Mouse (Mus musculus): ENCODE results near the gene B3gnt3.

The B3gnt3 gene

DNA sequence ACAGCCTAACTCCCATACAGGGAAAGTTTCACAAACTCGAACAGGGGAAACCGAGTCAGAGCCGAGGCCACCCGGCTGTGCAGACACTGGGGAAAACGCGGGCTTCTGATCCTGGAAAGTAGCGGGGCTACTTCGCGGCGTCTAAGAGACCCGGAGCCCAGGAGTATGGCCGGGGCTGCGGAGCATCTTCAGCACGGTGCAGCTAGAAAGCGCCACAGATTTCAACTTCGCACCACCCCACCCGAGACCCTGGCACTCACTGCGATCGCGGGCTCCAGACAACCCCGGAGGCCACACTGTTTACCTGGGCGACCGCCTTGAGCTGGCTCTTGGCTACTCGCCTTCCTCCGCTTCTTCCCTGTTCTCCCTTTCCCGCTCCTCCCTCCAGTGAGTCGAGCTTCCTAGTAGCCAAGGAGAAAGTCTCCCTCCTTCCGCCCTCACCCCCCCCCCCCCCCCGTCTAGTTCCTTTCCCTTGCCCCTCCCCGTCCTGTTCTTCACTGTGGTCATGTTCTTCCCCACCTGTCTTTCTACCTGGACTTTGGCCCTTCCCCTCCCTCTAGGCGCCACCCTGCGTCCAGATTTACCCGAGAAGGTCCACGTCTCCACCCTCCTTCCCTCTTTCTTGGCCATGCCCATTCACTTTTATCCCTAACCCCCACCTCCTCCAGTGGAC is at the start of gene B3gnt3:
B3gnt3 (minus strand) TSS at position 376 of the 673 bp plus-strand sequence.
- TF ChIP-seq GATA4 (IDR thresholded peaks at IDR 0.05; ENCODE audit: insufficient replicate concordance, low read length): no peak

DNA sequence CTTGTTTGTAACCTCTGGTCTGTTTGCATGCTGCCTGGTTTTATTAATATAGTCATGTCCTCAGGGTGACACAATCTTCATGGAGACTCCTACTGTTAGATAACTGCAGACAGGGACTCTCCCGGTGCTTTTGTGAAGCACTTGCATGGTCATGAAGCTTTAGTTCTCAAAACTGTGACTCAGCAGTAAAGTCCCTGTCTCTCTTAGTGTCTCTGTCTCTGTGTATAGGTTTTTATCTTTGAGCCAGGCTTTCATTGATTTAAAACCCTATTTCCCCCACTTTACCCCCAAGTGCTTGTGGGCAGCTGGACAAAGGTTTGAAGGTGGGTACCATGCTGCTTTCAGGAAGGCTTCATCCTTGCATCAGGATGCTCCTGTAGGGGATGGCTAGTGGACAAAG is 43.7 kb upstream of the B3gnt3 start:
- TF ChIP-seq GATA4 (IDR thresholded peaks at IDR 0.05; ENCODE audit: insufficient replicate concordance, low read length): no peak

DNA sequence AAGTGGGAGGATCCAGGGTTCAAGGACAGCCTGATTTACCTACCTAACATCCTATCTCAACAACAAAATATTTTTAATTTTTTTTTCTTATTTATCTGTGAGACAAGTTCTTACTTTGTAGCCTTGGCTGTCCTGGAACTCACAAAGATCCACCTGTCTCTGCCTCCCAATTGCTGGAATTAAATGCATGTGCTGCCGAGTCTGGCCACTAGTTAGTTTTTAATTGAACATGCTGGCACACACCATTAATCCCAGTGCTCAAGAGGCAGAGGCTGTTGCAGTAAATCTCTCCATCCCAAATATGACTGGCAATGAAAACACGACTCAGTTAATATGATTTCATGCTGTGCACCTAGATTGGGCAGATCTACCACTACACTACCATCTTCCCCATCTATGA is 41.2 kb upstream of the B3gnt3 start:
- no peak for TF ChIP-seq GATA4 (IDR thresholded peaks at IDR 0.05; ENCODE audit: insufficient replicate concordance, low read length)

DNA sequence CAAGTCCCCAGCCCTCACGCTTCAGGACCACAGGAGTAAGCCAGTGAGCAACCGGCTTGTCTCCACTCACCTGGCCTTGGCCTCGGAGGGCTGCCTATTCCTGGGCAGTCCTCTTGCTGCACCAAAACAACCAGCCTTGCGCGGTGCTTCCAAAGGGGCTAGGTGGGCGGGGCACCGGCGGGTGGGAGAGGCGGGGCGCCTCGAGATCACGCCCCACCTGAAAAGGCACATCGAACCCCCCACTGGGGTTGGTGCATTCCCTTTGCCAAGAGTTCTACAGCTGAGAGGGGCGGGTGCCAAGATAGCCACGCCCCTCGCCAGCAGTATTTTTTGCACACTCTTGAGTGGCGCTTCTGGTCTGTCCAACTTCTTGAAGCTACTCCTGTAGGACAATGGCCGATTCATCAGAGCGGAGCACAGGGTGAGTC is 40.1 kb upstream of the B3gnt3 start:
- TF ChIP-seq GATA4 (IDR thresholded peaks at IDR 0.05; ENCODE audit: insufficient replicate concordance, low read length): no peak

DNA sequence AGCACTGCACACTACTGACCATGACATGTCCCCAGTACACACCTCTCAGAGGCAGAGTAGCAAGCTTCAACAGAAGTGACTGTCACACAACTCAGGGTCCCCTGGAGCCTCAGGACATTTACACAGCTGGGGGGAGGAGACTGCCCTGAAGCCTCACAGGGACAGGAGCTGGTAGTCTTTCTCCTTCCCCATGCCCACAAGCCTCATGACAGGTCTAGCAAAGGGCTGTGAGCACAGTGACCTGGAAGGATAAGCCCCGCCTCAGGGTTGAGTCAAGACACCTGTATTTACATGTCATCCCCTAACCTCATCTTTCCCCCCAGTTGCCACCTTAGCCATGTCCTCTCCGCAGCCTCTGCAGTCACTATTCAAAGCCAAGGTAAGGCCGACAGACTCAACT is 39.6 kb upstream of the B3gnt3 start:
- no peak for TF ChIP-seq GATA4 (IDR thresholded peaks at IDR 0.05; ENCODE audit: insufficient replicate concordance, low read length)

DNA sequence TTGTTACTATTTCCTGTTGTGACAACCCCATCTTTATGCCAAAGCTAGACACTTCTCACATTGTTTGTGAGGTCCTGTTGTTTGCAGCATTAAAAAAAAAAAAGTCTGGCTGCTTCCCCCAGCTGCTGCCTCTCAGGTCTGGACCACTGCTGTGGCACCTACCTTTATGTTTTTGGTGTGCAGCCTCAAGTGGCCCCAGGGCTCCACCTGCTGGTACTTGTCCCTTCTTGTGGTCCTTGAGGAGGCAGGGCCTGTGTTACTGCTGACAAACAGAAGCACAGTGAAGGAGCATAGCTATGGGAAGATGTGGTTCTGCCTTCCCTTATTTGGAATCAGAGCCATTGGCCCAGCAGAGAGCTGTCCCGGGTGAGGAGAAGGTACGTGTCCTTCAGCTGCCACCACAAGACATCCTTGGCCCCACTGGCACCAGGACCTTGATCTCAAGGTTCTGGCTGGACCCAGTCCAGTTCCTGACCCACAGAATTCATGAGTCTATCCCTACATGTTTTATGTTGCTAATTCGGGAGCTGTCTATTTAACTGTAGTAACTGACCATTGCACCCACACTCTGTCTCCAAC is 30.2 kb upstream of the B3gnt3 start:
- TF ChIP-seq GATA4 (IDR thresholded peaks at IDR 0.05; ENCODE audit: insufficient replicate concordance, low read length): no peak

DNA sequence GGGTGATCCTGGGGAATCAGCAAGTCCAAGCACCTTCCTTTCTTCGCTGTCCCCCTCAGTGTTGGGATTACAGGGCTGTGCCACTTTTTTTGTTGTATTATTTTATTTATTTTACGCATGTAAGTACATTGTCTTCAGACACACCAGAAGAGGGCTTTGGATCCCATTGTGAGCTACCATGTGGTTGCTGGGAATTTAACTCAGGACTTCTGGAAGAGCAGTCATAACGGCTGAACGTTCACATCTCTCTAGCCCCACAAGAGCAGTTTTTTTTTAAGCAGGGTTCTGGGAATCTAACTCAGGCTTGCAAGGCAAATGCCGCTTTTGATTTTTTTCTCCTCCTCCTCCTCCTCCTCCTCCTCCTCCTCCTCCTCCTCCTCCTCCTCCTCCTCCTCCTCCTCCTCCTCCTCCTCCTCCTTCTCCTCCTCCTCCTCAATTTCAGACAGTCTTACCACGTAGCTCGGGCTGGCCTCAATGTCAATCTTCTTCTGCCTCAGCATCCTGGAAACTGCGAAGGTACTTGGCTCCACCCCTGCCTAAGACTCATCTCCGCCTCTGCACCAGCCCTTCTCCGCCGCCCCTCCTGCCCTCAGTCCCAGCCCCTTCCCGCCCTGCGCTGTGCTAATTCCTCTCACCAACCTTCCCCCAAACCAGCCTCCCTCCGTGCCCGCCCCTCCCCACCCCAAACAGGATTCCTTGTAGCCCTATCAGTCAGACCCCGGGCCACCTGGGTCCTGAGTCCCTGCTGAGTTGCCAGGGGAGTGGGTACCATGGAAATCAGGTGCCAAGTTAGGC is 27.4 kb upstream of the B3gnt3 start:
- TF ChIP-seq GATA4 (IDR thresholded peaks at IDR 0.05; ENCODE audit: insufficient replicate concordance, low read length): no peak

DNA sequence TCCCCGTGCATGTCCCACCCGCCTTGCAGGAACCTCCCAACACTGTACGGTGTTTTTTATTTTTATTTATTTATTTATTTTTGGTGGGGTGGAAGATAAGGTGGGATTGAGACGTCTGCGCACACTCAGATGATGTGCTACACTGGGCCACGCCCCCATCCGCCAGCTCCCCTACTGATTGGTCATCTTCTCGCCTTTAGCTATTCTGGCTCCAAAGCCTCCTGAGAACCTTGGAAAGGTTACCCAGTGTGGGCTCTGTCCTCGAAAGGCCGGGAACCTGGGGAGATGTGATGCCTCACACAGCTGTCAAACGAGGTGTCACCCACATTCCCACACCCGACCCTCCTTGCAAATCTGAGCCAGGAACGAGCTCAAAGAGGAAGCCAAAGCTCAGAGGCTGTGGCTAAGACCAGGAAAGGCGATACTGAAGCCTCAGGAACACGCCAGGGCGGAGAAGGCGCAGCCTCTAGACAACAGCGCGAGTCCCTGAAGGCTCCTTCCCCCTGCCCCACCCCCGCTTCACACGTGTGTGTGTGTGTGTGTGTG is 26.7 kb upstream of the B3gnt3 start:
- TF ChIP-seq GATA4 (IDR thresholded peaks at IDR 0.05; ENCODE audit: insufficient replicate concordance, low read length): no peak

DNA sequence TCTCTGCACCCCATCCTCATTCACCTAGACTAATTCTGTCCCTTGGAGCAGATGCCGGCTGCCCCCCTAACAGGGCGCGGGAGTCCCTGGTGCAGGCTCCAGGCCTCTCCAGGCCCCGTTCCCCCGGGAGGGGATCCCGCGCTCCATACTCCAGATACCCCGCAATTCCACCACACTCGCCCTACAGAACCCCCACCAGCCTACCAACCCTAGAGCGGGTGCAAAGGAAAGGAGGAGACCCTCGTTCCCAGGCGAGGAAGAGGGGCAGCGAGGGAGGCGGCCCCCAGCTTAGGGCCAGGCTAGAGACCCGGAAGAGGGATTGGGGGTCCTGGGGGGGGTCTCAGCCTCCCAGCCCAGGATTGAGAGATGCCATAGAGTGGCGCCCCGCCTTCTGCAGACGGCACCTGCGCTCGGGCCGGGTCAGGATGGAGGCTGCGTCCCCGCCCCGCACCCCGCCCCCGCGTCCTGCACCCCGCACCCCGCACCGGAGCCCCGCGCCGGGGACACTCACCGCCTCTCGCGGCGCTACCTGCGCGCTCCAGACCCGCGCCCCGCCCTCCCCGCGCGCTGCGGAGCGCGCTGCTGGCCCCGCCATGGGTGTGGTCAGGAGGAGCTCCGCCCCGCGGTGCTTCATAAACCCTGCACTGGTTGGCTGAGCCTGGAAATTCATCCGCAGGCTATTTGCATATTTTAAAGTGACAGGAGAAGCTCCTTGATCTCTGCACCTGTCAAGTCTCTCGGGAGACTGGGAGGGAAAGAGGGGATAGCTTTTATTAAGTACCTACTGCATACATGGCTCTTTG is 23.7 kb upstream of the B3gnt3 start, which contains the start of gene Fcho1:
Fcho1 (minus strand) TSS at position 595 of the 803 bp plus-strand sequence.
- TF ChIP-seq GATA4 (IDR thresholded peaks at IDR 0.05; ENCODE audit: insufficient replicate concordance, low read length): no peak

DNA sequence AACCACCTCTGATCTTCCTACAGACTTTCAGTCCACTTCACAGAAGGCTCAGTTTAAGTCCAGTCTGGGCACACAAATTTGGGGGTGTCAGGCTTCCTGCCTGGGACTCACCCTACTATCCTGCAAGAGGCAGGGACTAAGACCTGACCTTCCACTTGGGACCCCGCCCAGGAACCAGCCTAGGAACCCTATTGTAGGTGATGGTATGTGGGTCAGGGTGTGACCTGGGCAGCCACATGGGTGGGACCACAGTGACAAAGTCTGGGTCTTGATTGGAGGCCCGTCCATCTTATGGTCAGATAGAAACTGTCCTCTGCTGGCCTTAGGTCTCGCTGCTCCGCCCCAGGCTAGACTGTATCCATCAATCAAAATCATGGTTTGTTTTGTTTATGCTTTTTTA is 22.8 kb upstream of the B3gnt3 start:
- no peak for TF ChIP-seq GATA4 (IDR thresholded peaks at IDR 0.05; ENCODE audit: insufficient replicate concordance, low read length)

DNA sequence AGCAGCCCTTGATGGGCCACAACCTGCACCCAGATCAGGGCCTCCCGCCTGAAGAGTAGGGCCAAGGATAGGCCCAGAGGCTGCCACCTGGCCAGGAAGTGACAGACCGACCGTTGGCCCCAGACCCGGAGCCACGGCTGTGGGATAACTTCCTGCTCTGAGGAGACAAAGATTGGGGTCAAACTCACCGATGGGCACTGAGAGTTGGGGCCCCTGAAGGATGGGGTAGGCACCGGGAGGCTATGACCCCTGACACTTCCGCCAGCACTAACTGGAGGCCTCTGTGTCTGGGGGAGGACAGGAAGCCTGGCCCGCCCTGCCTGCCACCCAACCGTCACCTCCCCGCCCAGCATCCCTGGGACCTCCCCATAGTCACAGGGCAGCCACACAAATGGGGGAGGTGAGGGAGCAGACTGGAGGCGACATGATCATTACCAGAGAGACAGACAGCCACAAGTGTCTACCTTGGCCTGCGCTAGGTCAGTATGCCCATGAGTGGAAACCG is 21.5 kb upstream of the B3gnt3 start:
- TF ChIP-seq GATA4 (IDR thresholded peaks at IDR 0.05; ENCODE audit: insufficient replicate concordance, low read length): no peak

DNA sequence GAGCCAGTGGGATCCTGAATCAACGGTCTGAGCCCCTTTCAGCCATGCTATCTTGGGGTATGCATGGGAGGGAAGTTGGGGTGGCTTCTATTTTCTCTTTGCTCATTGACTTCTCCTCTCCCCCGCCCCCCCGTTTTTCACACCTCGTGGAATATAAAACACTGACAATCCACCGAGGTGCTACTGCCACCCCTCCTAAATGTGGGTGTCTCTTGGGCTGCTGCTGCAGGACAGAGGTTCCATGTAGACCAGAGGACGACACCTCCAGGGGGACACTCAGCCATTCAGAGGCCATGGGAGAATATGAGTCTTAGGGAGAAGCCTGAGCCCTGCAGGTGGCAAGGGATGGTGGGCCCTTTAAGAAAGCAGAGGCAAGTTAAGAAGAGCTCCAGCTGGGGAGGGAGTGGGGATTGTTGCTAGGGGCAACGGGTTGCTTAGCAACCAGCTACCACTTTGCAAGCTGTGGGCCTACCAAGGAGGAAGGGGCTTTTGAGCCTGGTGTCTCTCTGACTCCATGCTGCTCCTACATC is 18.4 kb upstream of the B3gnt3 start:
- TF ChIP-seq GATA4 (IDR thresholded peaks at IDR 0.05; ENCODE audit: insufficient replicate concordance, low read length): no peak

DNA sequence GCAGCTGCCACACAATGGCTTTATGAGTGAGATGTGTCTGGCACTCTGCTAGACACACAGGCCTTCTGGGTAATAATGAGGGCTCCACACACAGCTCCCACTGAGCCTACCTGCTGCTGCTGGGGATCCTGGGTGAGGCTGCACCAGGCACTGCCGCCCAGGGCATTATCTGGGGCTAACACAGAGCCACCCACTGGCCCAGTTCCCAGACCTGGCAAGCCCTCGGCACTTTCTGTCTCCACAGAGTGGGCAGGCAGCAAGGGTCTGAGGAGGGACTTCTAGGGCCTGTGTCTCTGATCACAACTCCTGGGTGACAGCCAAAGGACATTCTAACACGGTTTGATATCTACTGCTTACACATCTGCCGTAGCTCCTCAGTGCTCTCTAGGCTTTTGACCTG is 17.6 kb upstream of the B3gnt3 start:
- TF ChIP-seq GATA4 (IDR thresholded peaks at IDR 0.05; ENCODE audit: insufficient replicate concordance, low read length): no peak

DNA sequence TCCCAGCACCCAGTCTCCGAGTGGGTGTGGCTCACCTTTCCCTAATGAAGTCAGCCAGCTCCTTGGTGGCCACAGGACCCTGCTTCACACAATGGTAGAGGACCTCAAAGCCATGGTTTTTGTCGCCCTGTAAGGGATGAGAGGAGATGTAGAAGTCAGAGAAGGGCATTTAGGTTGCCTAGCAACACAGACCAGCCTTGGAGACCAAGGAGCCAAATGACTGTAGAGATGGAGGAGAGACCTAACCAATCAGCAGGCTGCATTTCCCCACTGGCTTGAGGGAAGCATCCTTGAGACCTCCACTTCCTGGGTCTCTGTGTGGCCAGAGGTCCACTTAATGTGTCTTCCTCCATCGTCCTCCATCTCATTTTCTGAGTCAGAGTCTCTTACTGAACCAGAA is 16.7 kb upstream of the B3gnt3 start:
- TF ChIP-seq GATA4 (IDR thresholded peaks at IDR 0.05; ENCODE audit: insufficient replicate concordance, low read length): no peak

DNA sequence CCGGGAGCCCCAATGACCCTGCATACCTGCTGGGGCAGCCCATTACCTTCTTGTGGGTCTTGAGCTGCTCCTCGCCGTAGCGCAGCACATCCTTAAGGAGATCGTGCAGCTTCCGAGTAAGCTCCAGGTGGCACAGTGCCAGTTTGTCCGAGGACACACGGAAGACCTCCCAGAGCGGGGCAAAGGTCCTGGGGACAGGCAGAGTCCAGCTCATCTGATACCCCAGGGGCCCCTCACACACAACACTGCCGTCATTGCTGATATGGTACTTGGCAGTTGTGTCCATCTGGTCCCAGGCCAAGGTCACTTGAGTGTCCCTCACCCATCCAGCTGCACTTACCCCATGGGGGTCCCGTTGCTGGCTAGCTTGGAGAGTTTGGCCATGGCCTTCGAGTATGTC is 15.5 kb upstream of the B3gnt3 start:
- no peak for TF ChIP-seq GATA4 (IDR thresholded peaks at IDR 0.05; ENCODE audit: insufficient replicate concordance, low read length)

Measured in liver, adult (tissue).